Mouse (Mus musculus): ENCODE measurements around the gene Gm8212.
"Not testable (repeated sequence)": the region's sequence is repeated elsewhere in the genome, so short reads cannot be mapped to it uniquely, and the experiment has no call there.

Gene Gm8212

DNA sequence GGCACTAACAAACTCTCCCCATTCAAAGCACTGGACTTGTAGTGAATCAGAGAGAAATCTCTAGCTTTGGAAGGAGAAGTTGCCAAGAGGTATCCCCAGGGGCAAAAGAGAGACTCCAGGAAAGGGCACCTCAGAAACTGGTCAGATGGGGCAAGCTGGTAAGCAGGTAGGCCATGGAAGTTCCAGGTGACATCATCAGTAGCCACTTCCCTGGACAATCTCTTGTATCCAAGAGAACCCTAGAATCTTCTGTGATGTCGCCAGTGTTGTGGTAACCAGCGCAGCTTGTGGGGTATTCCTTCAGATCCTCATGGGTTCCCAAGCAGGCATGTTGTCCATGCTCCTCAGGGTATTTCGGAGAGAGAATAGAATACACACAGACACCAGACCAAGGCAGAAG, at the start of gene Gm8212:
Gene Gm8212, plus strand, starts transcription at position 301 of the 400 bp plus-strand sequence.
- not testable (repeated sequence) for DNase-seq

DNA sequence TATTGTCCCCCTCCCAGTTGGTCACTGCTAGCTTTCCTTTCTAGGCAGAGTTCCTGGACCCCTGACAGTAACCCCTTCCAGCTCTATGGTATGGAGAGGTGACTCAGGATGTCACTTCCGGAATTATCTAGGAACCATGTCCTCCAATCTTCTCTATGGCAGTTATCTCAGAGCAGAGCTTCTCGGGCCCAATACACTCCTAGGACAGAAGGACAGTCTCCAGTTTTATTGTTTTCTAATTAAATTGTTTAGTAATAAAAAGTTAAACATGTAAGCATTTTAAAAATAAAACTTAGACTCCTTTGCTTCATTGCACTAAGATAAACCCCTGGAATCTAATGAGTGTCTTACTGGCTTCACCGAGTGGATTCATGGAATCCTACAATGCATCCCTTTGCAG, 15.7 kb downstream of the Gm8212 start, which contains the start of gene 4930503E14Rik:
Gene 4930503E14Rik, minus strand, starts transcription at position 101 of the 400 bp plus-strand sequence.
- DNase-seq = not testable (repeated sequence)

GRCm38 (mm10) chr14:44248039-44248438, 50.6 kb downstream of the Gm8212 start:
- DNase-seq = no peak
